Mouse (Mus musculus) adrenal gland, adult (tissue): ENCODE data around the gene Rac1.
"Not testable (repeated sequence)": the region's sequence is repeated elsewhere in the genome, so short reads cannot be mapped to it uniquely, and the experiment has no call there.

Experiments used
- DNase-seq, 2 experiments: peaks; one replicate each; pipeline ENCODE4 v3.0.0; 2022 to 2023; ENCODE audit warnings: low spot score in 1 of 2; ENCODE audit not compliant: inconsistent age in 2 of 2

Rac1 gene

GRCm38 (mm10) chr5:143526698-143527331 lies 1.0 kb downstream of the Rac1 start:
- peak in 1 of 2 experiments; percentile 81 for DNase-seq

GRCm38 (mm10) chr5:143525454-143526225 lies 2.2 kb downstream of the Rac1 start:
- DNase-seq: peak in 1 of 2 experiments; percentile 53

GRCm38 (mm10) chr5:143522882-143523281 lies 5.0 kb downstream of the Rac1 start:
- DNase-seq: no peak

- no peak for DNase-seq
These were observed 7.4 kb downstream of the Rac1 start for GRCm38 (mm10) chr5:143520415-143520814.

GRCm38 (mm10) chr5:143518045-143518591 lies 9.7 kb downstream of the Rac1 start:
- DNase-seq: peak; percentile 50 to 86

GRCm38 (mm10) chr5:143517436-143517835 lies 10.4 kb downstream of the Rac1 start:
- DNase-seq: no peak

- DNase-seq: no peak
These were observed 10.8 kb downstream of the Rac1 start for GRCm38 (mm10) chr5:143517005-143517404.

- DNase-seq: no peak
These were observed 13.0 kb downstream of the Rac1 start for GRCm38 (mm10) chr5:143514878-143515277.

- no peak for DNase-seq
These were observed 15.5 kb downstream of the Rac1 start for GRCm38 (mm10) chr5:143512305-143512704.

- DNase-seq: no peak
These were observed 16.3 kb downstream of the Rac1 start for GRCm38 (mm10) chr5:143511577-143511976.

GRCm38 (mm10) chr5:143509737-143510136 lies 18.1 kb downstream of the Rac1 start:
- DNase-seq: no peak

GRCm38 (mm10) chr5:143509294-143509693 lies 18.5 kb downstream of the Rac1 start:
- no peak for DNase-seq

- DNase-seq: no peak
These were observed 22.3 kb downstream of the Rac1 start for GRCm38 (mm10) chr5:143505545-143505944.

GRCm38 (mm10) chr5:143505056-143505455 lies 22.8 kb downstream of the Rac1 start:
- no peak for DNase-seq

GRCm38 (mm10) chr5:143504453-143504852 lies 23.4 kb downstream of the Rac1 start:
- DNase-seq: peak in 1 of 2 experiments; percentile 65

- no peak for DNase-seq
These were observed 24.1 kb downstream of the Rac1 start for GRCm38 (mm10) chr5:143503740-143504139.

GRCm38 (mm10) chr5:143502899-143503557 lies 24.8 kb downstream of the Rac1 start:
- no peak for DNase-seq

GRCm38 (mm10) chr5:143501649-143502048 lies 26.2 kb downstream of the Rac1 start:
- DNase-seq: no peak

GRCm38 (mm10) chr5:143501140-143501539 lies 26.7 kb downstream of the Rac1 start:
- DNase-seq: no peak

GRCm38 (mm10) chr5:143500711-143501110 lies 27.1 kb downstream of the Rac1 start:
- DNase-seq: not testable (repeated sequence)

GRCm38 (mm10) chr5:143499686-143500085 lies 28.1 kb downstream of the Rac1 start:
- DNase-seq: no peak

GRCm38 (mm10) chr5:143499197-143499596 lies 28.6 kb downstream of the Rac1 start:
- DNase-seq: no peak
